Mouse (Mus musculus) midbrain, embryonic 16.5 days (tissue): ENCODE results near the gene Sec61b. TPM values are rescaled to one million over a fixed set of nuclear protein-coding genes. Genes with fewer than 3 reads are reported as not detected.
A peak's percentile ranks its signal among the peaks of the same experiment; 100 is the strongest.

ENCODE experiments used
- ATAC-seq: fragments of 200-750 bp; cut with Nextera tagmentation; 2 replicates; pipeline ENCODE4 v1.8.0; 2017; ENCODE audit warnings: moderate TSS enrichment
- H3K27ac ChIP-seq: fragments of 300-500 bp; sonication (generic); 2 replicates; pipeline ENCODE4 v1.5.1; 2014; ENCODE audit warnings: mild to moderate bottlenecking, low read length, mixed read lengths
- H3K27me3 ChIP-seq: fragments of 300-500 bp; sonication (generic); 2 replicates; pipeline ENCODE4 v1.6.1; 2014; ENCODE audit warnings: low read depth, low read length, mixed read lengths; ENCODE audit not compliant: control insufficient read depth, insufficient read depth
- H3K36me3 ChIP-seq: fragments of 300-500 bp; sonication (generic); 2 replicates; pipeline ENCODE4 v1.6.1; 2014; ENCODE audit warnings: mild to moderate bottlenecking, low read length, moderate library complexity, mixed read lengths; ENCODE audit not compliant: control insufficient read depth, insufficient read depth
- H3K4me1 ChIP-seq: fragments of 300-500 bp; sonication (generic); 2 replicates; pipeline ENCODE4 v1.6.1; 2014; ENCODE audit warnings: mild to moderate bottlenecking, low read length, mixed read lengths; ENCODE audit not compliant: control insufficient read depth, insufficient read depth
- H3K4me2 ChIP-seq: fragments of 300-500 bp; sonication (generic); 2 replicates; pipeline ENCODE4 v1.6.1; 2014; ENCODE audit warnings: mild to moderate bottlenecking, low read length, mixed read lengths
- H3K4me3 ChIP-seq: fragments of 300-500 bp; sonication (generic); 2 replicates; pipeline ENCODE4 v1.5.1; 2014; ENCODE audit warnings: low read depth, mild to moderate bottlenecking, low read length, moderate library complexity, mixed read lengths
- H3K9ac ChIP-seq: fragments of 300-500 bp; sonication (generic); 2 replicates; pipeline ENCODE4 v1.6.1; 2014; ENCODE audit warnings: low read depth, low read length, mixed read lengths
- H3K9me3 ChIP-seq: fragments of 300-500 bp; sonication (generic); replicated peaks from 2 replicates; pipeline ENCODE4 v1.6.1; 2014; ENCODE audit warnings: mild to moderate bottlenecking, low read length, mixed read lengths; ENCODE audit not compliant: control insufficient read depth, poor library complexity, severe bottlenecking
- WGBS: fragments of 180-500 bp; shearing (Covaris S2); extraction: QIAGEN DNeasy Blood & Tissue Kit; methylation state at CpG from one replicate; pipeline ENCODE4 v1.1.7; 2014; 5-methylcytosine and 5-hydroxymethylcytosine counted together
- polyA plus RNA-seq: library from polyadenylated mRNA; unstranded; fragments of >200 nt; fragmentation: Nextera tagmentation; extraction: Ambion mirVana; gene quantifications from 2 replicates; pipeline ENCODE4 v1.2.1, GENCODE M21; 2015

Gene Sec61b
- polyA plus RNA-seq, 1 experiment from 2014 or later = 241 TPM

DNA sequence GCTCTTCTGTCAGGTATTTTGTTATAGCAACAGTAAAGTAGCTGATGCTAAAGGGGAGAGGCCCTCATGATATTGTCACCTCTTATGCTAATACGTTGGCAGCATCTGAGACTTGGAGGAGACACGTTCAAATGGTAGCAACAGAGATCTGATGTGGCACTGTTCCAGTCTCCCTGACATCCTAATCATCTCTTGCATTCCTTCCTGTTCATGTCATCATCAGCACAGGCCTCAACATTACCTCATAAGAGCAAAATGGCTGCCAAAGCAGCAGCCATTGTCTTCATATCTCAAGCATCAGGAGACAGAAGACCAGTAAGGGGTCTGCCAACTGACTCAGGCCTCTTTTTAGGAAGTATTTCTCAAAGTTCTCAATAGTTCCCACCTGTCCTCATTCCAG is 20.2 kb downstream of the Sec61b start:
- H3K27ac ChIP-seq = no peak overlapping the region
- no peaks in the 10 kb centered on the region for H3K9me3 ChIP-seq
- no peaks in the 10 kb centered on the region for H3K27me3 ChIP-seq
- no peak overlapping the region for H3K4me2 ChIP-seq
- H3K36me3 ChIP-seq = no peaks in the 10 kb centered on the region
- WGBS = 92% methylated on average over 2 of the region's 2 CpGs
- no peak overlapping the region for H3K9ac ChIP-seq
- ATAC-seq = no peak
- peaks cover 6% of the 10 kb centered on the region; the same call in 1 of the 2 replicates for H3K4me1 ChIP-seq
- H3K4me3 ChIP-seq = no peak overlapping the region

DNA sequence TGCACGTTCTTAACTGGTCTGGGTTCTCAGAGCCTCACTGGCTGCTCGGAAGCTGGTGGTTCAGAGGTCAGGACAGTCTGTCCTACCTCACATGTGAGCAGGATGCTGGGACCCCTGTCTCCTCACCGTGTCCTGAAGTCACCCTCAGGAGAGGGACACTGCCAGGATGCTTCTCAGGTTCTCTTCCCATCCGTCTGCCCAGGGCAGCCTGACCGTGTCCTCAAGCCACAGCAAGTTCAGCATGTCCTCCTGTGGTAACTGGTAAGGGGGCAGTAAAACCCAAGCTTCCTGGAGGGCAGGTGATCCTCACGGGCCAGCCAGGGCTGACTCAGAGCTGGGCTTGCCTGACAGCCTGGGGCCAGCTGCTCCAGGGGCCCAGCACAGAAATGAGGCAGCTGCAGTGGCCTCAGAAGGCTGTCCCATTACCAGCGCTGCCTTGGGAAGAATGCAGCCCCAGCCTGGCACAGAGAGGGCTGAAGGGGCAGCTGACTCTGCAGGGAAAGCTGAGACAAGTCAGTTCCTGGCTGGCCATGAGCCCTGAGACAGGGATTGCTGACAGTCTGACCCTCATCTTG is 23.4 kb downstream of the Sec61b start:
- no peaks in the 10 kb centered on the region for H3K27me3 ChIP-seq
- no peak overlapping the region for H3K4me3 ChIP-seq
- ATAC-seq = no peak
- no peak overlapping the region for H3K9ac ChIP-seq
- H3K9me3 ChIP-seq = no peaks in the 10 kb centered on the region
- no peak overlapping the region for H3K4me2 ChIP-seq
- H3K36me3 ChIP-seq = no peaks in the 10 kb centered on the region
- no peak overlapping the region for H3K27ac ChIP-seq
- 79% methylated on average over 7 of the region's 7 CpGs for WGBS
- no peaks in the 10 kb centered on the region for H3K4me1 ChIP-seq

GRCm38 (mm10) chr4:47499121-47499545 is 24.7 kb downstream of the Sec61b start:
- H3K9ac ChIP-seq = no peak overlapping the region
- no peak overlapping the region for H3K4me3 ChIP-seq
- WGBS = 82% methylated on average over 10 of the region's 10 CpGs
- no peak overlapping the region for H3K27ac ChIP-seq
- ATAC-seq = no peak
- H3K4me1 ChIP-seq = no peaks in the 10 kb centered on the region
- H3K36me3 ChIP-seq = no peaks in the 10 kb centered on the region
- H3K27me3 ChIP-seq = no peaks in the 10 kb centered on the region
- no peak overlapping the region for H3K4me2 ChIP-seq
- no peaks in the 10 kb centered on the region for H3K9me3 ChIP-seq

DNA sequence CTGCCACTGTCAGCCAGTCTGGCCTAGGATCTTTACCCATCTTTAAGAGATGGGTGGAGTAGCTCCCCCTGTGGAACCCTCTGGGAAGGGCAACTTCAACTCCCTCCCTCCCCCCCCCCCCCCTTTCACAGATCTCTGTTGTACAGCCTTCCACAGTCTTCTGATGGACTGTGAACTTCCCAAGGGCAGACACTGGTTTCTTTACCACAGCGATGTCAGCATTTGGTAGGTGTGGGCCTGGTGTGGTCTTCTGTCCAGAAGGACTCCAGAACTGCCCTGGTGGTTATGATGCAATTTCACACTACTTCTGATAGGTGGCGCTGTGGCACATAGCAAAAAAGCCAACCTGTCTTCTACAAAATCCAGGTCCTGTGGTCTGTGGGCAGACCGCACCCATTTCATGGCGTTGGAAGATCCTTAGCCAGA is 28.1 kb downstream of the Sec61b start:
- no peaks in the 10 kb centered on the region for H3K4me1 ChIP-seq
- H3K4me3 ChIP-seq = no peak overlapping the region
- H3K9me3 ChIP-seq = no peaks in the 10 kb centered on the region
- 0 out of 2 replicates have a peak overlapping the region, but pooled peaks have one; percentile 1 for H3K4me2 ChIP-seq
- peak; percentile 70; the same call in 1 of the 2 replicates for ATAC-seq
- no peaks in the 10 kb centered on the region for H3K27me3 ChIP-seq
- no peaks in the 10 kb centered on the region for H3K36me3 ChIP-seq
- 33% methylated on average over 4 of the region's 4 CpGs for WGBS
- no peak overlapping the region for H3K9ac ChIP-seq
- H3K27ac ChIP-seq = no peak overlapping the region

DNA sequence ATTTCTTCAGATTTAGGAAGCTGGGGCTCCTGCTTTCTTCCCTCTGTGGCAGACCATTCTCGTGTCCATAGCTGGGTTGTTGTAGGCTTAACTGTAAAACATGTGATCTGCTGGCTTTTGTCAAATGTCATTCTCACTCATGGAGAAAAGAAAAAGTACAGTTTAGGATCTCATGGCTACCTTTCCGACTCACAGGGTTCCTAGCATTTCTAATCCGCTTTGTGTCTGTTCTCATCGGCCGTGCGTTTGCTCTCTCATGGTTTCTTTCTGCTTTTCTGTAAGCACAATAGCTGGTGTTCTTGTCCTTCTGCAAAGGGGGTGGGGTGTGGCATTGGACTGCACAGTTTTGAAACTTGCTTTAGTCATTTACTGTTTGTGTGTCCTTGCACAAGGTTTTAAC is 28.6 kb downstream of the Sec61b start:
- H3K9ac ChIP-seq = no peak overlapping the region
- H3K27me3 ChIP-seq = no peaks in the 10 kb centered on the region
- H3K4me3 ChIP-seq = no peak overlapping the region
- 84% methylated on average over 6 of the region's 6 CpGs for WGBS
- H3K4me1 ChIP-seq = no peaks in the 10 kb centered on the region
- no peak overlapping the region for H3K27ac ChIP-seq
- no peaks in the 10 kb centered on the region for H3K9me3 ChIP-seq
- no peak for ATAC-seq
- no peaks in the 10 kb centered on the region for H3K36me3 ChIP-seq
- H3K4me2 ChIP-seq = 0 out of 2 replicates have a peak overlapping the region, but pooled peaks have one; percentile 1

DNA sequence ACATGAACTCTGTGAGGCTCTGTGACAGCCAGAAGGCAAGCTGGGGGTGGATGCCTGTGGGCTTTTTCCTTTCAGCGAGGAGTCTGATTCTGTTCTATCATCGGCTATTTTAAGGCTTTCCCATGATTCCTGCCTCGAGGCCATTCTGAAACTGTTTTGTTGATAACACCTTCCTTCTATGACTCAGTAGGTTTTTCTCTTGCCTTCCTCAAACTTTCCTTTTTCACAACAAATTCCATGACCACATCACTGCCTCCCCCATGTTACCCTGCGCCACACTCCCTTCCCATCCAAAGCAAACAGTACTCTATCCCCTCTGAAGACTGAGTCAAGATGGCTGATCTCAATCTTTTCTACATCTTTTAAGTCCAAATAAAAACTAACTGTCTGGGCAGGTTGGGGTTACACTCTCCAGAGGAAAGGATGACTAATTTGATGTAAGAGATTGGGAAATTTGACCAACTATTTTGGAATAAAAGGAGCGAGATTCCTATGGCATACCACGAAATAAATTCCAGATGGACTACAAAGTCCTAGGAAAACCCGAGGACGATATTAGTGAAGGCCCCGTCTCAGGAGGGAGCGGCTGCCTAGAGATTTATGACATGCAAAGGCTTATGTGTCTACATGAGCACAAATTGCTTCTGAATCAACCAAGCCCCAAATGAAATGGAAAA is 30.5 kb downstream of the Sec61b start:
- no peaks in the 10 kb centered on the region for H3K27me3 ChIP-seq
- no peak overlapping the region for H3K27ac ChIP-seq
- WGBS = 87% methylated on average over 10 of the region's 10 CpGs
- no peak overlapping the region for H3K9ac ChIP-seq
- H3K4me1 ChIP-seq = no peaks in the 10 kb centered on the region
- H3K9me3 ChIP-seq = no peaks in the 10 kb centered on the region
- H3K4me3 ChIP-seq = no peak overlapping the region
- H3K4me2 ChIP-seq = no peak overlapping the region
- ATAC-seq = no peak
- H3K36me3 ChIP-seq = no peaks in the 10 kb centered on the region

DNA sequence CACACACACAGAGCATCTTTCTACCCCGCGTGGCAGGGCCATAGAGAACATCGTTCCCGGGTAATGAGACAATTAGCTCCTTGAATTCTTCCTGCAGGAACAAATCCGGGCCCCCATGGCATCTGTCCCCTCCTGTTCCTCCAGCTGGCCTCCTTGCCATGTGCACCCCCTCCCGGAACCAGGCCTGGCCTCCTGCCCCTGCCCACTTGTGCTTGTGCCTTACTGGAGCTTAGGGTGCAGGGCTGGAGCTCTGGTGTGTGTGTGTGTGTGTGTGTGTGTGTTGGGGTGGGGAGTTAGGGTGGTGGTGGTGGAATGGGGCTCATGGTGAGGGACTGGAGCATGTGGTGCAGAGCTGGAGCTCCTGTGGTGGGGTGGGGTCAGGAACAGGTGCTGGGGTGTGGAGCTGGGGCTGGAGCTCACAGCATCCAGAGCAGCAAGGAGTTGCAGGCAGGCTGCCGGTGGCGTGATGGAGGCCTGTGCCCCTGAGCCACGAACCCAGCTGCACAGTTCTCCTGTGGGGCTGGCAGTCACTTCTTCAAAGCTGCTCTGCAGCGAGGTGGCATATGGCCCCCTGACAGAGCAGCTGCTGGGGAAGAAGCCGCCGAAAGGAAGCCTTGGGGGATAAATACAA is 44.2 kb downstream of the Sec61b start:
- 30% methylated on average over 12 of the region's 12 CpGs for WGBS
- Histone ChIP-seq H3K27me3 (no peaks in the 10 kb centered on the region), H3K9ac (no peak overlapping the region), H3K4me3 (no peak overlapping the region), H3K9me3 (no peaks in the 10 kb centered on the region), H3K36me3 (no peaks in the 10 kb centered on the region), H3K4me2 (0 out of 2 replicates have a peak overlapping the region, but pooled peaks have one; percentile 6), H3K4me1 (peaks cover 4% of the 10 kb centered on the region; the same call in 1 of the 2 replicates), H3K27ac (no peak overlapping the region)
- ATAC-seq = peak; percentile 60

DNA sequence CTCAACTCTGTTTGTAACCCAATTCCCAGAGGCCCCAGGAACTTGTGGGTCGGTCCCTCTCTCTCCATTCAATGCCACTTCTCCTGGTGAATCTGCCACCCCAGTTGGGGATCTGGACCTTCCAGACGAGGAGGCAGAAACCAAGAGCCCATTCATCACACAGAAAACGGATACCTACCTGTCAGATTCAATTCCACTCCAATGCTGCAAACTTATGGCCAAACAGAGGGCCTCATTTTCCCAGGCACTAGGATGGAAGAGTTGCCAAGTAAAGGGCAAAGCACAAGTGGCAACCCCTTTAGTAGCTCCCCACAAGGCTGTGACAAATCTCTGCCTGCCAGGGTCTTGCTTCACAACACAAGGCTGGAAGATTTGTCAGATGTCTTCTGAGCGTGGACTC is 45.6 kb downstream of the Sec61b start:
- Histone ChIP-seq H3K27me3 (no peaks in the 10 kb centered on the region), H3K4me3 (no peak overlapping the region), H3K9ac (no peak overlapping the region), H3K36me3 (no peaks in the 10 kb centered on the region), H3K9me3 (no peaks in the 10 kb centered on the region), H3K27ac (no peak overlapping the region), H3K4me1 (peaks cover 4% of the 10 kb centered on the region; the same call in 1 of the 2 replicates), H3K4me2 (no peak overlapping the region)
- 66% methylated on average over 4 of the region's 4 CpGs for WGBS
- no peak for ATAC-seq
